Mouse (Mus musculus) G1E (cell line): ENCODE data around the gene Sdf2. TPM values are rescaled to one million over a fixed set of nuclear protein-coding genes. Genes with fewer than 3 reads are reported as not detected.
A peak's percentile ranks its signal among the peaks of the same experiment; 100 is the strongest.

Experiments used
- ATAC-seq: 2 replicates; pipeline ENCODE4 v1.8.0; 2016; ENCODE audit warnings: mild to moderate bottlenecking; ENCODE audit not compliant: insufficient number of reproducible peaks, poor library complexity, low FRiP score, severe bottlenecking; ENCODE audit errors: extremely low read depth
- DNase-seq: peaks from one replicate; pipeline ENCODE4 v3.0.0; 2012; ENCODE audit warnings: low spot score
- H3K27me3 ChIP-seq: 2 replicates; pipeline ENCODE4 v1.6.1; 2012; ENCODE audit warnings: mild to moderate bottlenecking, low read length, inconsistent platforms; ENCODE audit not compliant: insufficient read depth
- H3K36me3 ChIP-seq: replicated peaks from 2 replicates; pipeline ENCODE3; 2012; ENCODE audit warnings: mild to moderate bottlenecking, inconsistent platforms
- H3K4me1 ChIP-seq: 2 replicates; pipeline ENCODE4 v1.6.1; 2012; ENCODE audit warnings: low read depth, low read length, inconsistent platforms, mixed read lengths; ENCODE audit not compliant: insufficient read depth
- H3K4me3 ChIP-seq: 2 replicates; pipeline ENCODE4 v1.5.1; 2012; ENCODE audit warnings: low read depth, mild to moderate bottlenecking, inconsistent platforms, low read length, moderate library complexity, mixed read lengths
- H3K9me3 ChIP-seq: replicated peaks from 2 replicates; pipeline ENCODE4 v1.6.1; 2012; ENCODE audit warnings: inconsistent platforms
- CTCF ChIP-seq: IDR thresholded peaks from 2 replicates; pipeline ENCODE4 v1.5.1; 2012; ENCODE audit warnings: low read depth, low read length, inconsistent platforms, mixed read lengths
- GATA1 ChIP-seq: IDR thresholded peaks from 2 replicates; pipeline ENCODE4 v1.6.1; 2012; ENCODE audit warnings: borderline replicate concordance, low read length, inconsistent platforms, mixed read lengths
- GATA2 ChIP-seq: IDR thresholded peaks from 2 replicates; pipeline ENCODE4 v1.6.1; 2012; ENCODE audit warnings: low read depth, low read length, inconsistent platforms, borderline replicate concordance
- POLR2AphosphoS5 ChIP-seq: IDR thresholded peaks from 2 replicates; pipeline ENCODE4 v1.6.1; 2012; ENCODE audit warnings: low read depth, low read length, inconsistent platforms; ENCODE audit not compliant: insufficient replicate concordance
- TAL1 ChIP-seq: conservative IDR thresholded peaks from 2 replicates; pipeline ENCODE4 v1.6.1; 2012; ENCODE audit warnings: low read depth, low read length, inconsistent platforms, mixed read lengths
- polyA plus RNA-seq: library from polyadenylated mRNA; stranded (reverse); fragments of >175 nt; gene quantifications from 2 replicates; pipeline ENCODE4 v1.2.3, GENCODE M21; 2012
- total RNA-seq, 2 experiments: library from RNA; stranded (forward) in 1 of 2; stranded (reverse) in 1 of 2; fragments of 200-1000 nt in 1 of 2; fragments of >200 nt in 1 of 2; fragmentation: Nextera tagmentation in 1 of 2; gene quantifications; 2 replicates each; pipeline ENCODE4 v1.2.3; 2014 to 2017

Gene Sdf2
- total and polyA plus RNA-seq, 3 experiments, result 7.8 to 41.4 (median 22.7) TPM

DNA sequence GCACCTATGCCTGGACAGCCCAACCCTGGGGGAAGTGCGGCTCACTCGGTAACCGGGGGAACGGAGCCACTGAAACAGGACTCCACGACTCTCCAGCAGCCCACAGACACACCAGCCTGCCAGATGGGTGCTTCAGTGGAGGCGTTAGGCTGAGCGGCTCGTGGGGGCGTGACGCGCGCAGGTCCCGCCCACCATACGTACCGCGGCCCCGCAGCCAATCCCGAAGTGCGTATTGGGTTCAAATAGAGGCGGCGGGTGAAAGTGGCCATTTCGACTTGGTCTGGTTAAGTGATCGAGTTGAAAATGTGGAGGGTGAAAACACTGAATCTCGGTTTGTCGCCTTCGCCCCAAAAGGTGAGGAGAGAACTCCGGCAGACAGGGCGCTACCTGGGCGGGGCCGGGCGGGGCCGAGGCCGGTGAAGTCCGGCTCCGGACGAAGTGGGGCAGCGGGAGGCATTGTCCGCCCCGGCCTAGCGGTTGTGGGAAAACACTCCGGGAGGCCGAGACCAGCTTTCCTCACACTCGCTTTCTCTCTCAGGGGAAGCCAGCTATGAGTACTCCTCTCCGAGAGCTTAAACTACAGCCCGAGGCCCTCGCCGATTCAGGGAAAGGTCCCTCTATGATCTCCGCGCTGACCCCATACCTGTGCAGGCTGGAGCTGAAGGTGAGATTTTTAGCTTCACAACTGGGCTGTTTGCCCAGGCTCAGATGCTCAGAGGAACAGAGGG, 56.0 kb downstream of the Sdf2 start, which contains the start of gene Spag5:
TSS of gene Spag5 (plus strand) at position 173 of the 728 bp plus-strand sequence.
- H3K36me3 ChIP-seq, result peaks cover 39% of the 10 kb centered on the region
- no peak for TF ChIP-seq GATA1
- no peak for TF ChIP-seq TAL1
- TF ChIP-seq CTCF, result no peak
- TF ChIP-seq GATA2, result no peak
- no peak for TF ChIP-seq POLR2AphosphoS5
- H3K27me3 ChIP-seq, result no peaks in the 10 kb centered on the region
- H3K9me3 ChIP-seq, result no peaks in the 10 kb centered on the region
- ATAC-seq, result peak; percentile 80
- peak within 1 kb of the TSS; percentile 91 for H3K4me3 ChIP-seq
- peak; percentile 86 for DNase-seq
- peaks cover 31% of the 10 kb centered on the region for H3K4me1 ChIP-seq

Other genes starting within 250 kb of the Sdf2 start
- 7.2 and 11.0 TPM in 2 replicates for gene Dhrs13, start 213.5 kb upstream of the Sdf2 start, total RNA-seq (2014; fragmentation: Nextera tagmentation)
- gene Dhrs13, start 213.5 kb upstream of the Sdf2 start, total RNA-seq (2017), result 9.2 and 10.0 TPM in 2 replicates
- gene Dhrs13, start 213.5 kb upstream of the Sdf2 start, polyA plus RNA-seq, result 6.9 and 7.9 TPM in 2 replicates
- 18.0 and 19.4 TPM in 2 replicates for gene Flot2, start 207.8 kb upstream of the Sdf2 start, total RNA-seq (2014; fragmentation: Nextera tagmentation)
- gene Flot2, start 207.8 kb upstream of the Sdf2 start, total RNA-seq (2017), result 20.6 and 21.3 TPM in 2 replicates
- gene Flot2, start 207.8 kb upstream of the Sdf2 start, polyA plus RNA-seq, result 13.8 and 15.6 TPM in 2 replicates
- 60.3 and 65.4 TPM in 2 replicates for gene Eral1, start 165.4 kb upstream of the Sdf2 start, total RNA-seq (2014; fragmentation: Nextera tagmentation)
- gene Eral1, start 165.4 kb upstream of the Sdf2 start, total RNA-seq (2017), result 35.0 and 35.7 TPM in 2 replicates
- gene Eral1, start 165.4 kb upstream of the Sdf2 start, polyA plus RNA-seq, result 5.0 and 8.7 TPM in 2 replicates
- gene Fam222b, start 151.1 kb upstream of the Sdf2 start, total RNA-seq (2014; fragmentation: Nextera tagmentation), result 14.1 and 18.1 TPM in 2 replicates
- gene Fam222b, start 151.1 kb upstream of the Sdf2 start, total RNA-seq (2017), result 1.5 and 1.9 TPM in 2 replicates
- 28.9 and 30.3 TPM in 2 replicates for gene Fam222b, start 151.1 kb upstream of the Sdf2 start, polyA plus RNA-seq
- 26.2 and 42.8 TPM in 2 replicates for gene Traf4, start 80.2 kb upstream of the Sdf2 start, total RNA-seq (2014; fragmentation: Nextera tagmentation)
- gene Traf4, start 80.2 kb upstream of the Sdf2 start, total RNA-seq (2017), result 7.0 and 9.2 TPM in 2 replicates
- 53.0 and 74.4 TPM in 2 replicates for gene Traf4, start 80.2 kb upstream of the Sdf2 start, polyA plus RNA-seq
- gene Nek8, start 69.1 kb upstream of the Sdf2 start, total RNA-seq (2014; fragmentation: Nextera tagmentation), result 7.8 and 14.8 TPM in 2 replicates
- 7.8 and 9.9 TPM in 2 replicates for gene Nek8, start 69.1 kb upstream of the Sdf2 start, total RNA-seq (2017)
- 7.3 and 8.5 TPM in 2 replicates for gene Nek8, start 69.1 kb upstream of the Sdf2 start, polyA plus RNA-seq
- gene Tlcd1, start 69.0 kb upstream of the Sdf2 start, total RNA-seq (2014; fragmentation: Nextera tagmentation), result 14.7 and 15.5 TPM in 2 replicates
- 6.7 TPM in 2 replicates for gene Tlcd1, start 69.0 kb upstream of the Sdf2 start, total RNA-seq (2017)
- 47.8 and 59.3 TPM in 2 replicates for gene Tlcd1, start 69.0 kb upstream of the Sdf2 start, polyA plus RNA-seq
- 1,467 and 1,695 TPM in 2 replicates for gene Rpl23a, start 62.2 kb upstream of the Sdf2 start, total RNA-seq (2014; fragmentation: Nextera tagmentation)
- 2,502 and 2,557 TPM in 2 replicates for gene Rpl23a, start 62.2 kb upstream of the Sdf2 start, total RNA-seq (2017)
- gene Rpl23a, start 62.2 kb upstream of the Sdf2 start, polyA plus RNA-seq, result 844 and 2,130 TPM in 2 replicates
- gene Rab34, start 57.3 kb upstream of the Sdf2 start, total RNA-seq (2014; fragmentation: Nextera tagmentation), result 0.60 TPM in 1 of 2 replicates, not detected in the other
- not detected in 2 replicates for gene Rab34, start 57.3 kb upstream of the Sdf2 start, total RNA-seq (2017)
- gene Rab34, start 57.3 kb upstream of the Sdf2 start, polyA plus RNA-seq, result 0.52 and 0.95 TPM in 2 replicates
- gene Proca1, start 52.4 kb upstream of the Sdf2 start, total RNA-seq (2014; fragmentation: Nextera tagmentation), result not detected in 2 replicates
- 0.22 TPM in 1 of 2 replicates, not detected in the other for gene Proca1, start 52.4 kb upstream of the Sdf2 start, total RNA-seq (2017)
- gene Proca1, start 52.4 kb upstream of the Sdf2 start, polyA plus RNA-seq, result not detected in 2 replicates
- gene Supt6, start 241 bp downstream of the Sdf2 start, total RNA-seq (2014; fragmentation: Nextera tagmentation), result 118 and 127 TPM in 2 replicates
- 34.5 and 44.9 TPM in 2 replicates for gene Supt6, start 241 bp downstream of the Sdf2 start, total RNA-seq (2017)
- 129 and 137 TPM in 2 replicates for gene Supt6, start 241 bp downstream of the Sdf2 start, polyA plus RNA-seq
- 95.8 and 113 TPM in 2 replicates for gene 2610507B11Rik, start 16.0 kb downstream of the Sdf2 start, total RNA-seq (2014; fragmentation: Nextera tagmentation)
- gene 2610507B11Rik, start 16.0 kb downstream of the Sdf2 start, total RNA-seq (2017), result 53.9 and 55.8 TPM in 2 replicates
- gene 2610507B11Rik, start 16.0 kb downstream of the Sdf2 start, polyA plus RNA-seq, result 63.8 and 70.6 TPM in 2 replicates
- gene BC030499, start 45.1 kb downstream of the Sdf2 start, total RNA-seq (2014; fragmentation: Nextera tagmentation), result 2.5 and 3.7 TPM in 2 replicates
- gene BC030499, start 45.1 kb downstream of the Sdf2 start, total RNA-seq (2017), result 0.99 and 1.2 TPM in 2 replicates
- 0.04 TPM in 1 of 2 replicates, not detected in the other for gene BC030499, start 45.1 kb downstream of the Sdf2 start, polyA plus RNA-seq
- 70.7 and 71.3 TPM in 2 replicates for gene Spag5, start 55.8 kb downstream of the Sdf2 start, total RNA-seq (2014; fragmentation: Nextera tagmentation)
- 60.8 and 66.5 TPM in 2 replicates for gene Spag5, start 55.8 kb downstream of the Sdf2 start, total RNA-seq (2017)
- gene Spag5, start 55.8 kb downstream of the Sdf2 start, polyA plus RNA-seq, result 55.3 and 77.5 TPM in 2 replicates
- gene Aldoc, start 77.2 kb downstream of the Sdf2 start, total RNA-seq (2014; fragmentation: Nextera tagmentation), result 0.83 and 4.3 TPM in 2 replicates
- 10.2 and 12.9 TPM in 2 replicates for gene Aldoc, start 77.2 kb downstream of the Sdf2 start, total RNA-seq (2017)
- 7.2 and 10.6 TPM in 2 replicates for gene Aldoc, start 77.2 kb downstream of the Sdf2 start, polyA plus RNA-seq
- gene Pigs, start 82.7 kb downstream of the Sdf2 start, total RNA-seq (2014; fragmentation: Nextera tagmentation), result 30.5 and 36.8 TPM in 2 replicates
- gene Pigs, start 82.7 kb downstream of the Sdf2 start, total RNA-seq (2017), result 13.9 and 14.1 TPM in 2 replicates
- 60.4 and 74.5 TPM in 2 replicates for gene Pigs, start 82.7 kb downstream of the Sdf2 start, polyA plus RNA-seq
- gene Unc119, start 97.7 kb downstream of the Sdf2 start, total RNA-seq (2014; fragmentation: Nextera tagmentation), result 4.3 and 6.7 TPM in 2 replicates
- gene Unc119, start 97.7 kb downstream of the Sdf2 start, total RNA-seq (2017), result 10.3 and 11.8 TPM in 2 replicates
- 8.2 and 8.8 TPM in 2 replicates for gene Unc119, start 97.7 kb downstream of the Sdf2 start, polyA plus RNA-seq
- not detected in 2 replicates for gene Foxn1, start 140.8 kb downstream of the Sdf2 start, total RNA-seq (2014; fragmentation: Nextera tagmentation)
- gene Foxn1, start 140.8 kb downstream of the Sdf2 start, total RNA-seq (2017), result 0.05 TPM in 1 of 2 replicates, not detected in the other
- gene Foxn1, start 140.8 kb downstream of the Sdf2 start, polyA plus RNA-seq, result not detected in 2 replicates
- not detected in 2 replicates for gene Slc13a2, start 176.5 kb downstream of the Sdf2 start, total RNA-seq (2014; fragmentation: Nextera tagmentation)
- not detected in 2 replicates for gene Slc13a2, start 176.5 kb downstream of the Sdf2 start, total RNA-seq (2017)
- not detected in 2 replicates for gene Slc13a2, start 176.5 kb downstream of the Sdf2 start, polyA plus RNA-seq
- not detected in 2 replicates for gene Slc46a1, start 220.0 kb downstream of the Sdf2 start, total RNA-seq (2014; fragmentation: Nextera tagmentation)
- gene Slc46a1, start 220.0 kb downstream of the Sdf2 start, total RNA-seq (2017), result 0.11 and 0.12 TPM in 2 replicates
- not detected in 2 replicates for gene Slc46a1, start 220.0 kb downstream of the Sdf2 start, polyA plus RNA-seq